Comparison of ENCODE assay signal across 8 mouse cellular contexts in genomic region chr6:72366844-72367443, GRCm38 (mm10). TPM values are rescaled to one million over a fixed set of nuclear protein-coding genes. Genes with fewer than 3 reads are reported as not detected.
DNase-seq lines count a peak whose midpoint lies in the region; ATAC-seq and TF ChIP-seq lines count a peak whose summit lies in the region.

Rnf181 (minus strand) TSS chr6:72366956.

- H3K9ac ChIP-seq in hindbrain, embryonic 16.5 days (ENCODE audit: low read depth, low read length) = no peak within 1 kb of the TSS

- H3K79me2 ChIP-seq in macrophage (ENCODE audit: inconsistent target) = peaks cover 2% of the 10 kb centered on the region

- 60% methylated on average over 4 of the region's 4 CpGs for WGBS in cerebellum, adult 2 months
- WGBS in hindbrain, embryonic 16.5 days = 74% methylated on average over 4 of the region's 4 CpGs
- WGBS in macrophage (ENCODE audit: missing documents) = 94% methylated on average over 4 of the region's 4 CpGs

- TF ChIP-seq CTCF in cerebellum, adult 2 months (IDR thresholded peaks at IDR 0.05; ENCODE audit: borderline replicate concordance, insufficient read depth, low read depth, low read length) = no peak

- no peak for TF ChIP-seq POLR2A in cerebellum, adult 2 months (IDR thresholded peaks at IDR 0.05; ENCODE audit: borderline replicate concordance, insufficient read depth, low read length)

- H3K36me3 ChIP-seq in hindbrain, embryonic 16.5 days (ENCODE audit: control insufficient read depth, insufficient read depth, low read length) = no peaks in the 10 kb centered on the region
- no peaks in the 10 kb centered on the region for H3K36me3 ChIP-seq in macrophage (ENCODE audit: inconsistent target)

- H3K4me2 ChIP-seq in hindbrain, embryonic 16.5 days (ENCODE audit: low read length) = no peak within 1 kb of the TSS

- H3K4me1 ChIP-seq in cerebellum, adult 2 months (ENCODE audit: control insufficient read depth, insufficient read depth, low read length) = no peaks in the 10 kb centered on the region
- peaks cover 2% of the 10 kb centered on the region; the same call in 1 of the 2 replicates for H3K4me1 ChIP-seq in hindbrain, embryonic 16.5 days (ENCODE audit: control insufficient read depth, insufficient read depth, low read depth, low read length)

- no peaks in the 10 kb centered on the region for H3K27me3 ChIP-seq in cerebellum, adult 2 months (ENCODE audit: control insufficient read depth, insufficient read depth, low read length)
- no peaks in the 10 kb centered on the region; the same call in 1 of the 2 replicates for H3K27me3 ChIP-seq in hindbrain, embryonic 16.5 days (replicated peaks; ENCODE audit: control insufficient read depth, insufficient read depth, low read length)

- no peak within 1 kb of the TSS for H3K27ac ChIP-seq in cerebellum, adult 2 months (ENCODE audit: insufficient read depth, low read length)
- no peak within 1 kb of the TSS for H3K27ac ChIP-seq in hindbrain, embryonic 16.5 days (ENCODE audit: low read depth, low read length)
- no peak within 1 kb of the TSS for H3K27ac ChIP-seq in macrophage

- no peak within 1 kb of the TSS for H3K4me3 ChIP-seq in cerebellum, adult 2 months (replicated peaks; ENCODE audit: insufficient read depth, low read depth, low read length)
- H3K4me3 ChIP-seq in hindbrain, embryonic 16.5 days (ENCODE audit: low read length) = no peak within 1 kb of the TSS
- H3K4me3 ChIP-seq in macrophage (ENCODE audit: inconsistent target) = no peak within 1 kb of the TSS

- H3K9me3 ChIP-seq in hindbrain, embryonic 16.5 days (ENCODE audit: control insufficient read depth, low read length) = no peaks in the 10 kb centered on the region

- no peak for ATAC-seq in hindbrain, embryonic 16.5 days

- DNase-seq in cerebellum, adult 2 months = no peak
- no peak for DNase-seq in cerebellum, postnatal 10 days
- no peak for DNase-seq in adrenal gland, adult 2 months
- no peak for DNase-seq in gastrocnemius, adult 18-20 months (ENCODE audit: low spot score)
- no peak for DNase-seq in frontal cortex, postnatal 14 days (ENCODE audit: low spot score in 2 of 2)
- DNase-seq in urinary bladder, postnatal 14 days (ENCODE audit: low spot score) = no peak

RNA-seq across cellular contexts. Expression of gene Rnf181, which starts in this region (rescaled TPM):
- 92.1 and 95.8 TPM in 2 replicates for polyA plus RNA-seq in cerebellum, adult 2 months (2012; rRNA removed)
- total RNA-seq in adrenal gland, adult 2 months (2021) = 100 to 1,000 TPM; 283 to 489 TPM
- polyA plus RNA-seq in adrenal gland, adult 2 months (2012; rRNA removed) = 224 and 444 TPM in 2 replicates
- total RNA-seq in gastrocnemius, adult 18-20 months (2021) = 10 to 100 TPM; 27.0 to 27.6 TPM
- polyA plus RNA-seq in hindbrain, embryonic 16.5 days (2015; fragmentation: Nextera tagmentation; extraction: Ambion mirVana) = 127 and 137 TPM in 2 replicates
- 10 to 100 TPM; 35.6 to 81.0 (median 59.1) TPM for total RNA-seq in macrophage (2018; cell fraction: chromatin; rRNA removed)
- 100 to 1,000 TPM in 12 of 26 experiments, 10 to 100 TPM in 14; 72.2 to 112 (median 99.2) TPM for total RNA-seq in macrophage (2018; cell fraction: cytosol; rRNA removed)
- total RNA-seq in macrophage (2018; cell fraction: nucleus; rRNA removed) = 100 to 1,000 TPM in 1 of 26 experiments, 10 to 100 TPM in 25; 46.7 to 111 (median 71.2) TPM
- 78.5 to 103 TPM (median 89.0 TPM) in 3 replicates for polyA plus RNA-seq in macrophage (2018)

Comparison
In these comparisons a context has a peak if more than half of its experiments do, and no peak if none do; other contexts are left out.
1. RNA of gene Rnf181 (total RNA-seq): 283 to 489 TPM in adrenal gland, adult 2 months; 27.0 to 27.6 TPM in gastrocnemius, adult 18-20 months; every median in the first group is over 4 times any median in the second.